Mouse (Mus musculus): Measurements from ENCODE around the gene Ppt2. TPM values are rescaled to one million over a fixed set of nuclear protein-coding genes. Genes with fewer than 3 reads are reported as not detected.

Gene Ppt2
- polyA plus RNA-seq, 1 experiment from 2014 or later, result 28.7 TPM

- no peaks in the 10 kb centered on the region for H3K36me3 ChIP-seq
- H3K27me3 ChIP-seq (ENCODE audit: insufficient read depth, poor library complexity, severe bottlenecking), result peaks cover 45% of the 10 kb centered on the region
- no peak for DNase-seq (ENCODE audit: low spot score)
- no peak overlapping the region for H3K27ac ChIP-seq
- H3K4me3 ChIP-seq, result no peak overlapping the region
- 86% methylated on average over 8 of the region's 8 CpGs for WGBS
- peaks cover 15% of the 10 kb centered on the region for H3K4me1 ChIP-seq (replicated peaks)
- no peaks in the 10 kb centered on the region for H3K9me3 ChIP-seq
Measured at GRCm38 (mm10) chr17:34662978-34663377, 34.7 kb upstream of the Ppt2 start.

GRCm38 (mm10) chr17:34662468-34662867, 34.2 kb upstream of the Ppt2 start:
- Histone ChIP-seq H3K27me3 (ENCODE audit: insufficient read depth, poor library complexity, severe bottlenecking) (peaks cover 45% of the 10 kb centered on the region), H3K27ac (no peak overlapping the region), H3K4me3 (no peak overlapping the region), H3K4me1 (replicated peaks) (peaks cover 17% of the 10 kb centered on the region), H3K9me3 (no peaks in the 10 kb centered on the region), H3K36me3 (no peaks in the 10 kb centered on the region)
- no peak for DNase-seq (ENCODE audit: low spot score)
- 81% methylated on average over 1 of the region's 1 CpGs for WGBS

- 10% methylated on average over 19 of the region's 19 CpGs for WGBS
- Histone ChIP-seq H3K36me3 (no peaks in the 10 kb centered on the region), H3K27ac (no peak overlapping the region), H3K4me1 (replicated peaks) (peaks cover 29% of the 10 kb centered on the region), H3K27me3 (ENCODE audit: insufficient read depth, poor library complexity, severe bottlenecking) (peaks cover 45% of the 10 kb centered on the region), H3K4me3 (peak overlapping the region; percentile 32), H3K9me3 (no peaks in the 10 kb centered on the region)
- no peak for DNase-seq (ENCODE audit: low spot score)
Measured at GRCm38 (mm10) chr17:34661121-34661591, 32.8 kb upstream of the Ppt2 start.

GRCm38 (mm10) chr17:34660259-34660820, 32.0 kb upstream of the Ppt2 start:
- peaks cover 38% of the 10 kb centered on the region for H3K27me3 ChIP-seq (ENCODE audit: insufficient read depth, poor library complexity, severe bottlenecking)
- H3K36me3 ChIP-seq, result peaks cover 2% of the 10 kb centered on the region
- 39% methylated on average over 11 of the region's 11 CpGs for WGBS
- H3K4me1 ChIP-seq (replicated peaks), result peaks cover 37% of the 10 kb centered on the region
- no peaks in the 10 kb centered on the region for H3K9me3 ChIP-seq
- DNase-seq (ENCODE audit: low spot score), result no peak
- no peak overlapping the region for H3K4me3 ChIP-seq
- H3K27ac ChIP-seq, result no peak overlapping the region

GRCm38 (mm10) chr17:34659897-34660214, 31.5 kb upstream of the Ppt2 start:
- Histone ChIP-seq H3K36me3 (peaks cover 7% of the 10 kb centered on the region), H3K4me1 (replicated peaks) (peaks cover 41% of the 10 kb centered on the region), H3K27me3 (ENCODE audit: insufficient read depth, poor library complexity, severe bottlenecking) (peaks cover 38% of the 10 kb centered on the region), H3K9me3 (no peaks in the 10 kb centered on the region), H3K27ac (no peak overlapping the region), H3K4me3 (no peak overlapping the region)
- WGBS, result 66% methylated on average over 3 of the region's 3 CpGs
- no peak for DNase-seq (ENCODE audit: low spot score)

- Histone ChIP-seq H3K27me3 (ENCODE audit: insufficient read depth, poor library complexity, severe bottlenecking) (peaks cover 38% of the 10 kb centered on the region), H3K4me3 (no peak overlapping the region), H3K9me3 (no peaks in the 10 kb centered on the region), H3K4me1 (replicated peaks) (peaks cover 41% of the 10 kb centered on the region), H3K36me3 (peaks cover 12% of the 10 kb centered on the region), H3K27ac (no peak overlapping the region)
- WGBS, result 76% methylated on average over 12 of the region's 12 CpGs
- DNase-seq (ENCODE audit: low spot score), result no peak
Measured at GRCm38 (mm10) chr17:34659181-34659896, 31.0 kb upstream of the Ppt2 start.

- H3K36me3 ChIP-seq, result peaks cover 20% of the 10 kb centered on the region
- H3K27ac ChIP-seq, result no peak overlapping the region
- H3K9me3 ChIP-seq, result no peaks in the 10 kb centered on the region
- DNase-seq (ENCODE audit: low spot score), result no peak
- H3K4me1 ChIP-seq (replicated peaks), result peaks cover 45% of the 10 kb centered on the region
- 83% methylated on average over 3 of the region's 3 CpGs for WGBS
- peaks cover 38% of the 10 kb centered on the region for H3K27me3 ChIP-seq (ENCODE audit: insufficient read depth, poor library complexity, severe bottlenecking)
- no peak overlapping the region for H3K4me3 ChIP-seq
Measured at GRCm38 (mm10) chr17:34658591-34658990, 30.3 kb upstream of the Ppt2 start.

GRCm38 (mm10) chr17:34658145-34658544, 29.8 kb upstream of the Ppt2 start:
- Histone ChIP-seq H3K4me1 (replicated peaks) (peaks cover 46% of the 10 kb centered on the region), H3K9me3 (no peaks in the 10 kb centered on the region), H3K27ac (no peak overlapping the region), H3K27me3 (ENCODE audit: insufficient read depth, poor library complexity, severe bottlenecking) (peaks cover 35% of the 10 kb centered on the region), H3K4me3 (no peak overlapping the region), H3K36me3 (peaks cover 24% of the 10 kb centered on the region)
- DNase-seq (ENCODE audit: low spot score), result no peak
- 85% methylated on average over 2 of the region's 2 CpGs for WGBS

- Histone ChIP-seq H3K4me1 (replicated peaks) (peaks cover 46% of the 10 kb centered on the region), H3K27me3 (ENCODE audit: insufficient read depth, poor library complexity, severe bottlenecking) (peaks cover 29% of the 10 kb centered on the region), H3K4me3 (no peak overlapping the region), H3K27ac (no peak overlapping the region), H3K36me3 (peaks cover 33% of the 10 kb centered on the region), H3K9me3 (no peaks in the 10 kb centered on the region)
- 27% methylated on average over 2 of the region's 2 CpGs for WGBS
- no peak for DNase-seq (ENCODE audit: low spot score)
Measured at GRCm38 (mm10) chr17:34657271-34657670, 29.0 kb upstream of the Ppt2 start.

GRCm38 (mm10) chr17:34656666-34657065, 28.4 kb upstream of the Ppt2 start:
- Histone ChIP-seq H3K27ac (no peak overlapping the region), H3K4me3 (no peak overlapping the region), H3K4me1 (replicated peaks) (peaks cover 46% of the 10 kb centered on the region), H3K36me3 (peaks cover 39% of the 10 kb centered on the region), H3K27me3 (ENCODE audit: insufficient read depth, poor library complexity, severe bottlenecking) (peaks cover 28% of the 10 kb centered on the region), H3K9me3 (no peaks in the 10 kb centered on the region)
- WGBS, result 38% methylated on average over 8 of the region's 8 CpGs
- no peak for DNase-seq (ENCODE audit: low spot score)

GRCm38 (mm10) chr17:34655581-34655991, 27.3 kb upstream of the Ppt2 start:
- H3K4me3 ChIP-seq, result no peak overlapping the region
- WGBS, result 71% methylated on average over 4 of the region's 4 CpGs
- H3K36me3 ChIP-seq, result peaks cover 50% of the 10 kb centered on the region
- DNase-seq (ENCODE audit: low spot score), result no peak
- no peaks in the 10 kb centered on the region for H3K9me3 ChIP-seq
- peaks cover 35% of the 10 kb centered on the region for H3K4me1 ChIP-seq (replicated peaks)
- peak overlapping the region; percentile 62; the same call in 1 of the 2 replicates for H3K27ac ChIP-seq
- H3K27me3 ChIP-seq (ENCODE audit: insufficient read depth, poor library complexity, severe bottlenecking), result peaks cover 17% of the 10 kb centered on the region

GRCm38 (mm10) chr17:34655160-34655559, 26.9 kb upstream of the Ppt2 start:
- H3K36me3 ChIP-seq, result peaks cover 54% of the 10 kb centered on the region
- WGBS, result 87% methylated on average over 7 of the region's 7 CpGs
- H3K4me1 ChIP-seq (replicated peaks), result peaks cover 31% of the 10 kb centered on the region
- peaks cover 13% of the 10 kb centered on the region for H3K27me3 ChIP-seq (ENCODE audit: insufficient read depth, poor library complexity, severe bottlenecking)
- H3K9me3 ChIP-seq, result no peaks in the 10 kb centered on the region
- no peak overlapping the region for H3K27ac ChIP-seq
- no peak overlapping the region for H3K4me3 ChIP-seq
- no peak for DNase-seq (ENCODE audit: low spot score)

GRCm38 (mm10) chr17:34654392-34654791, 26.1 kb upstream of the Ppt2 start:
- DNase-seq (ENCODE audit: low spot score), result no peak
- Histone ChIP-seq H3K4me3 (no peak overlapping the region; the same call in 1 of the 2 replicates), H3K9me3 (no peaks in the 10 kb centered on the region), H3K27ac (peak overlapping the region; percentile 29; the same call in 1 of the 2 replicates), H3K27me3 (ENCODE audit: insufficient read depth, poor library complexity, severe bottlenecking) (peaks cover 5% of the 10 kb centered on the region), H3K4me1 (replicated peaks) (peaks cover 31% of the 10 kb centered on the region), H3K36me3 (peaks cover 62% of the 10 kb centered on the region)
- WGBS, result 95% methylated on average over 13 of the region's 13 CpGs
